Mouse (Mus musculus) erythroblast, embryonic 14.5 days (primary cell): Measurements from ENCODE around the gene Dzip1. TPM values are rescaled to one million over a fixed set of nuclear protein-coding genes. Genes with fewer than 3 reads are reported as not detected.

Source experiments
- H3K27me3 ChIP-seq: 2 replicates; pipeline ENCODE4 v1.6.1; 2012; ENCODE audit warnings: inconsistent platforms; ENCODE audit not compliant: control insufficient read depth
- H3K36me3 ChIP-seq: 2 replicates; pipeline ENCODE4 v1.6.1; 2012; ENCODE audit warnings: mild to moderate bottlenecking, inconsistent platforms; ENCODE audit not compliant: control insufficient read depth
- H3K4me1 ChIP-seq: 2 replicates; pipeline ENCODE4 v1.6.1; 2012; ENCODE audit warnings: inconsistent platforms; ENCODE audit not compliant: control insufficient read depth
- H3K4me3 ChIP-seq: replicated peaks from 2 replicates; pipeline ENCODE3; 2012; ENCODE audit warnings: moderate library complexity, mild to moderate bottlenecking, inconsistent platforms
- H3K9me3 ChIP-seq: 2 replicates; pipeline ENCODE4 v1.6.1; 2012; ENCODE audit warnings: low read length, inconsistent platforms, mixed read lengths; ENCODE audit not compliant: control insufficient read depth
- GATA1 ChIP-seq: IDR thresholded peaks from 2 replicates; pipeline ENCODE4 v1.6.1; 2012; ENCODE audit warnings: low read length, inconsistent platforms, mixed read lengths
- TAL1 ChIP-seq: IDR thresholded peaks from 3 replicates; pipeline ENCODE4 v1.6.1; 2012; ENCODE audit warnings: low read length, inconsistent platforms, mixed read lengths
- polyA plus RNA-seq: library from polyadenylated mRNA; stranded (reverse); fragments of >175 nt; gene quantifications from 2 replicates; pipeline ENCODE4 v1.2.3, GENCODE M21; 2012

The Dzip1 gene
- polyA plus RNA-seq, 1 experiment = 0.13 TPM

GRCm38 (mm10) chr14:118909872-118910271 lies 15.4 kb downstream of the Dzip1 start:
- no peak for TF ChIP-seq TAL1
- TF ChIP-seq GATA1 = no peak
- Histone ChIP-seq H3K9me3 (no peaks in the 10 kb centered on the region), H3K36me3 (no peaks in the 10 kb centered on the region), H3K27me3 (peaks cover 2% of the 10 kb centered on the region; the same call in 1 of the 2 replicates), H3K4me1 (peaks cover 8% of the 10 kb centered on the region), H3K4me3 (no peak overlapping the region)

- H3K4me1 ChIP-seq = peaks cover 8% of the 10 kb centered on the region
- TF ChIP-seq TAL1 (no peak), GATA1 (no peak)
- no peaks in the 10 kb centered on the region for H3K36me3 ChIP-seq
- H3K4me3 ChIP-seq = no peak overlapping the region
- H3K9me3 ChIP-seq = no peaks in the 10 kb centered on the region
- no peaks in the 10 kb centered on the region for H3K27me3 ChIP-seq
These were observed 17.7 kb downstream of the Dzip1 start for GRCm38 (mm10) chr14:118907592-118907991.

- TF ChIP-seq TAL1 (no peak), GATA1 (no peak)
- no peaks in the 10 kb centered on the region for H3K27me3 ChIP-seq
- H3K4me3 ChIP-seq = no peak overlapping the region
- peaks cover 3% of the 10 kb centered on the region; the same call in 1 of the 2 replicates for H3K9me3 ChIP-seq
- no peaks in the 10 kb centered on the region for H3K4me1 ChIP-seq
- H3K36me3 ChIP-seq = no peaks in the 10 kb centered on the region
These were observed 21.2 kb downstream of the Dzip1 start for GRCm38 (mm10) chr14:118903867-118904562.

- H3K36me3 ChIP-seq = no peaks in the 10 kb centered on the region
- TF ChIP-seq GATA1 (no peak), TAL1 (no peak)
- H3K9me3 ChIP-seq = peaks cover 3% of the 10 kb centered on the region; the same call in 1 of the 2 replicates
- no peaks in the 10 kb centered on the region for H3K4me1 ChIP-seq
- H3K27me3 ChIP-seq = no peaks in the 10 kb centered on the region
- H3K4me3 ChIP-seq = no peak overlapping the region
These were observed 21.9 kb downstream of the Dzip1 start for GRCm38 (mm10) chr14:118903397-118903796.

GRCm38 (mm10) chr14:118900911-118901310 lies 24.3 kb downstream of the Dzip1 start:
- TF ChIP-seq GATA1 = no peak
- no peak for TF ChIP-seq TAL1
- no peaks in the 10 kb centered on the region for H3K4me1 ChIP-seq
- peaks cover 3% of the 10 kb centered on the region; the same call in 1 of the 2 replicates for H3K9me3 ChIP-seq
- H3K4me3 ChIP-seq = no peak overlapping the region
- H3K36me3 ChIP-seq = no peaks in the 10 kb centered on the region
- H3K27me3 ChIP-seq = no peaks in the 10 kb centered on the region

GRCm38 (mm10) chr14:118899940-118900339 lies 25.3 kb downstream of the Dzip1 start:
- H3K4me1 ChIP-seq = no peaks in the 10 kb centered on the region
- H3K36me3 ChIP-seq = no peaks in the 10 kb centered on the region
- H3K27me3 ChIP-seq = no peaks in the 10 kb centered on the region
- H3K9me3 ChIP-seq = peaks cover 3% of the 10 kb centered on the region; the same call in 1 of the 2 replicates
- H3K4me3 ChIP-seq = no peak overlapping the region
- TF ChIP-seq GATA1 = no peak
- TF ChIP-seq TAL1 = no peak

- TF ChIP-seq TAL1 (no peak), GATA1 (no peak)
- no peaks in the 10 kb centered on the region for H3K36me3 ChIP-seq
- H3K4me3 ChIP-seq = no peak overlapping the region
- H3K27me3 ChIP-seq = no peaks in the 10 kb centered on the region
- no peaks in the 10 kb centered on the region for H3K4me1 ChIP-seq
- H3K9me3 ChIP-seq = no peaks in the 10 kb centered on the region
These were observed 29.6 kb downstream of the Dzip1 start for GRCm38 (mm10) chr14:118895655-118896054.

GRCm38 (mm10) chr14:118895228-118895627 lies 30.0 kb downstream of the Dzip1 start:
- no peaks in the 10 kb centered on the region for H3K4me1 ChIP-seq
- no peaks in the 10 kb centered on the region for H3K36me3 ChIP-seq
- no peaks in the 10 kb centered on the region for H3K27me3 ChIP-seq
- no peak overlapping the region for H3K4me3 ChIP-seq
- no peaks in the 10 kb centered on the region for H3K9me3 ChIP-seq
- no peak for TF ChIP-seq GATA1
- no peak for TF ChIP-seq TAL1

- Histone ChIP-seq H3K9me3 (no peaks in the 10 kb centered on the region), H3K27me3 (no peaks in the 10 kb centered on the region), H3K4me3 (no peak overlapping the region), H3K4me1 (peaks cover 15% of the 10 kb centered on the region), H3K36me3 (no peaks in the 10 kb centered on the region)
- TF ChIP-seq TAL1 = no peak
- TF ChIP-seq GATA1 = no peak
These were observed 35.2 kb downstream of the Dzip1 start for GRCm38 (mm10) chr14:118890101-118890500.

- Histone ChIP-seq H3K27me3 (no peaks in the 10 kb centered on the region), H3K4me1 (peaks cover 45% of the 10 kb centered on the region), H3K4me3 (no peak overlapping the region), H3K36me3 (peaks cover 9% of the 10 kb centered on the region), H3K9me3 (peaks cover 12% of the 10 kb centered on the region)
- TF ChIP-seq GATA1 = no peak
- no peak for TF ChIP-seq TAL1
These were observed 41.1 kb downstream of the Dzip1 start for GRCm38 (mm10) chr14:118884250-118884556.
